Mouse (Mus musculus) skeletal muscle tissue, adult 2 months (tissue): ENCODE results near the gene Rbm28.

Experiments used
- DNase-seq: peaks from one replicate; pipeline ENCODE4 v3.0.0-alpha.2; 2012; ENCODE audit warnings: low read depth, low spot score

Rbm28 gene

DNA sequence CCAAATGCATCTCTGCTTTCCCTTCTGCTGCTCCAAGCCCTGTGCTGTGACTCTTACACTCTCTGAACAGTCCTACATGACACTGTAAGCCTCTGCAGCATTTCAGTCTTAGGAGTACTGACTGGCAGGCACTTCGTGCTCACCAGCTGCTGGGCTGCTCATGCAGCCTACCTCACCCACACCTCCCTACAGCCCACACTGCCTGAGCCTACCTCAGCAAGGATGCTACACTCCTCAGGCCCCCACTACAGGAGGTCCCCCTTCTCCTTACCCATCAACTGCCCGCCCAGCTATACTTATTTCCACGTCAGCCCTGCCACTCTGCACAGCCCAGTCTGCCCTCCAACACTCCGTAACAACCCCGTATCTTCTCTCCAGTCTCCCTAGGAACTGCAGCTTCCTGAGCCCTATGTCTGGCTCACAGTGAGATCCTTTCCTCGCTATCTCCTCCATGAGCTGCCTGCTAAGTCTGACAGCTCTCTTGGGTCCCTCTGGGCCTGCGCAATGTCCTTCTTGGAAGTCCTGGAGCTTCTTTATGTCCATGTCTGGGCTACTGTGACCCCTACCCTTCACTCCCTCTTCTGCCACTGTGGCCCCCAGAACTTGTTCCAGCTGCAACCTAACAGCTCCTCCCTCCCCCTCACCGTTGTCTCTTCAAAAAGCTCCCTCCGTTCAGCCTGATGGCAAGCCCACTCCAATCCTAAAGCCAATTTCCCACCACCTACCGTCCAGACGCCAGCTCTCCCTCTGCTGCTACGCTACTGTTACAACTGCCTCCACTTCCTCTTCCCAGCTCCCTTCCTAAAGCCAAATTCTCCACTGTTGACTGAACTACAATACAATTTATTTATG, 19.1 kb downstream of the Rbm28 start:
- no peak for DNase-seq

- DNase-seq, result no peak
Observed at GRCm38 (mm10) chr6:29144971-29145370, 19.8 kb downstream of the Rbm28 start.

GRCm38 (mm10) chr6:29143608-29144007, 21.2 kb downstream of the Rbm28 start:
- no peak for DNase-seq

DNA sequence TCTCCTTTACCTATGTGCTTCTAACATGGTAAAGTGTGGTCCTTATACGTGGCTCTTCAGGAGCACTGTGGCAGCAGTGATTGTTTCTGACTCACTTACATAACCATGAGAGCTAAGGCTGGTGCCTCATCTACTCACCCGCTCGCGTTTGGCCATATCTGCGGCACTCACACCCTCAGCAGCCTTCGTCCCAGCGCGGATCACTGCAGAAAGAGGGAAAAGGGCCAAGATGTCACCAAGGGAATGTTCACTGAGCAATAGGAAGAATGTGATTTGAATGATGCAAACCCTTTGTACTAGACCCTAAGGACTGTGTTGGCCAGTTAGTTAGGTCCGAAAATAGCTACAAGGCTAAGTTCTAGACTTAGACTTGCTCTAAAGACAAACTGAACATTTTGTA, 27.4 kb downstream of the Rbm28 start:
- DNase-seq, result peak; percentile 19

DNA sequence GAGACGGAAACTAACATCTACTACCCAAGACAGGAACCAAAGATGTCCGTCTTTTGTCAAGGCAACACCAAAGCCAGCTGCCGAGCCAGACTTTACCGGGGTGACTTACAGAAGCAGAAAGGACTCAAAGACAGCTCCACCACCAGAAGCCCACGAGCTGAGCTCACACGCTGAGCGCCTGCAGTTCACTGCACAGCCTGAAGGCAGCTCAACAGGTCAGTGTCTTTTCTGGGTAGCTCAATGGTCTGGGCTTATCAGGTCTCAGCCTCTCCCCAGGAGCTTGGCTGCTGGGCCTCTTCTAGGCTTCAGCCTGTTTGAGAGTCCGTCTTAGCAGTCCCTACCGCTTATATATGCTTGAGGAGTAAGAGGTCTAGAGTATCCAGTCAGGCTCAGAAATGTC, 31.7 kb downstream of the Rbm28 start:
- DNase-seq, result no peak

DNA sequence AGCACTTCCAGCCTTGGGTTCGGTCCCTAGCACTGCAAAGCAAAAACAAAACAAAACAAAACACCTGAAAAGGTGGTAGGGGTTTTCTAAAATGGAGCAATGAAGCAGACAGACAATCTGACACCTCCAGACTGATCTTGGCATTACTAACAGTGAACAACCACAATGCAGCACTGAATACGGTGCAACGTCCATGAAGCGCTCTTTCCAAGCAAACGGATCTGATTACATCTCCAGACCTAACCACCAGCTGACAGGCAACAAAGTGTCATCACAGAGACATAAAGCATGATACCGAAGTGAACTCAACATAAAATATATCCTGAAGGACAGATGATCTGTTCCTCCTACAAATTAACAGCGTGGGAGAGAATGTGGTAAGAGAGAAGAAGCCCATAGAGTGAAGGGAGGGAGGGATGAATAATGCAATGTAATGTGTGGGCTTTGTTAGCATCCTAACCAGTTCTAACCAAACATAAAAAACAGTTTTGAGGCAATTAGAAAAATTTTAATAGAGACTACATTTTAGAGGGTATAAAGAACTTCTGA, 37.9 kb downstream of the Rbm28 start:
- DNase-seq, result no peak

- DNase-seq, result no peak
Observed at GRCm38 (mm10) chr6:29119990-29120389, 44.8 kb downstream of the Rbm28 start.

DNA sequence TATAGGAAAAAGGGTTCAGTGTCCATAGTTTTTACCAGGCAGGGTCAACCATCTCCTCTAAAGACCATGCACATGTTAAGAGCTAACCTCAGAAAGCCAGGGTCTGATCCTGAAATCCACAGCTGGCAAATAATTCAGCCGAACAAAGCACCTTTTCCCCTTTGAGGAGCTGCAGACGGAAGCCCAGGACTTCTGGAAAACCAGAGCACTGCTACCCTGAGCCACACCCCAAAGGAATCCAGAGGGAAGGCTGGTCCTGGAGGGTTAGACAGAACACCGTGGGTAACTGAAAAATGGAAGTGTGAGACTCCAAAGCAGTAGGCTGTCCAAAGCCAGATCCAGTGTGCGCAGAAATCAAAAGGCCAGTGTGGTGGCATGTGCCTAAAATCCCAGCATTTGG, 45.8 kb downstream of the Rbm28 start:
- DNase-seq, result no peak

DNA sequence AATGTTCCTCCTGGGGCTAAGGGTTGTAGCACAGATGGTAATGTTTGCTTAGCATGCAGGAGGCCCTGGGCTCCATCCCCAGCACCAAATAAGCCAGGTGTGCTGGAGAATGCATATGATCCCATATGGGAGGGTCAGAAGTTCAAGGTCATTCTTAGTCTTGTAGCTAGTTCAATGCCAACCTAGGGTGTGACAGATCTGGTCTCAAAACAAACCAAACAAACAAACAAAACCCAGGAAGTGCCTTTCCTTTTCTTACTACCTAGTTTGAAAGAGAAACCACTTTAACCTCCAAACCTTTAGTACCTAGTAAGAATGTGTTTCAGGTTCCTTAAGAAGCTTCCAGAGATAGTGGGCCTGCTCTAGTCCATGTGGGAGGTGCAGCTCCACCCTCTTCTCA, 46.6 kb downstream of the Rbm28 start:
- DNase-seq, result no peak

- DNase-seq, result peak; percentile 89
Observed at GRCm38 (mm10) chr6:29117417-29118104, 47.2 kb downstream of the Rbm28 start.

DNA sequence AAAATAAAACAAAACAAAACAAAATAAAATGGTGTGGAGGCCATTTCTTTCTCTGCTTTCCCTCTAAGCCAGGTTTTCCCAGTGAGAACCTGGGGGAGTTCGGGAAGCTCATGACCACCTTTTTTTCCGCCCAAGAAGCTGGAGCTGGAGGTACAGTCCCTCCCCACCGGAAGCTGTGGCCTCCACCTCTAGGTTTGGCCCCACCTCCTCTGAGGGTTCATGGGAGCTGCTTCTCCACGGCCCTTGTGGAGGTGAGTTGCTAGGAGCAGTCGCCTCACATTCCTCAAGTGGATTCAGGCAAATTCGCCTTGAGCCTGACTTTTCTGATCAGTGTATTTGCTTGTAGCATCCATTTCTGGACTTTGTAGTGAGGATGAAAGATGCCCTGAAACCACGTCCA, 49.0 kb downstream of the Rbm28 start:
- no peak for DNase-seq

- no peak for DNase-seq
Observed at GRCm38 (mm10) chr6:29111501-29111900, 53.3 kb downstream of the Rbm28 start.

- no peak for DNase-seq
Observed at GRCm38 (mm10) chr6:29108376-29108775, 56.4 kb downstream of the Rbm28 start.

- DNase-seq, result no peak
Observed at GRCm38 (mm10) chr6:29101248-29101864, 63.5 kb downstream of the Rbm28 start.

GRCm38 (mm10) chr6:29100423-29100822, 64.4 kb downstream of the Rbm28 start:
- no peak for DNase-seq

DNA sequence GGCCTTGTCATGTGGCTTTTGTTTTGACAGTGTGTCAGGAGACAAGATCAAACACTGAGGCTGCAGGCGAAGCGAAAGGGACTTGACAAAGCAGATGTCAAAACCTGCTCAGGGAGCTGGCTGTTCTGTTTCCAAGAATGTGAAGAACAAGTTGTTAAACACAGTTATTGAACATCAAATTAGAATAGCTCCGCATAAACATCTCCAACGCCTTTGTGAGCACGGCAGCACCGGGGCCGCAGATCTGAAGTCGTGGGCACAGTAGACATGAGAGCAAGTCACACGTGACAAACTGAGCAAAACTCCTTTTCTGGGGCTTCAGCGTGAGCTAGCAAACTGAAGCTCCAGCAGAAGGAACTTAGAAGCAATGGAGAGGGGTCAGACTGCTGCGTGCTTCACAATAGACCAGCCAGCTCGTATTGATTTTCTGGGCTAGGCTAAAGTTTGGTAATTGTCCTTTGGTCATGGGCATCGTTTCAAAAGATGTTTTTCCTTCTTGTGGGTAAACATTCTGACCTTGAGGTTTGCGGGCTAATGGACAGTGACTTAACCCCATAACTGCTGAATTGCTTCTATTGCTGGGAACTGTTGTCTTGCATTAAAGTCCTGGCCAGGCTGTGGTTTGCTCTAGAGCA, 65.2 kb downstream of the Rbm28 start:
- no peak for DNase-seq

DNA sequence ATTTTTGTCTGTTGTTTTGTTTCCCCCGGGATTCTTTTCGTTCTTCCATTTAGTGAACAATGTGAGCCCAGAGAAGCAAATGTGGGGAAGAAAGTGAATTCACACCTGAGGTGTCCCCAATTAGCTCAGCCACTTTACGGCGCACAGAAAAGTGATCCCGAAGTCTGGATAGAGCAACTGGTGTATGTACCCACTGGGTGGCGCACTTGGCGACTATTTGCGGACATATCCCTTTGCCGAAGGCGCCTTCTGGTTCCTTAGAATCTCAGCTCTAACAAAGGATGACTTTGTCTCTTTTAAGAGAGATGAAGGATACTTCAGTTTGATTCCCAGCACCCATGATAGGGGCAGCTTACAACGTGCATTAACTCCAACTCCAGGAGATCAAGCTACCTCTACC, 71.9 kb downstream of the Rbm28 start:
- no peak for DNase-seq

DNA sequence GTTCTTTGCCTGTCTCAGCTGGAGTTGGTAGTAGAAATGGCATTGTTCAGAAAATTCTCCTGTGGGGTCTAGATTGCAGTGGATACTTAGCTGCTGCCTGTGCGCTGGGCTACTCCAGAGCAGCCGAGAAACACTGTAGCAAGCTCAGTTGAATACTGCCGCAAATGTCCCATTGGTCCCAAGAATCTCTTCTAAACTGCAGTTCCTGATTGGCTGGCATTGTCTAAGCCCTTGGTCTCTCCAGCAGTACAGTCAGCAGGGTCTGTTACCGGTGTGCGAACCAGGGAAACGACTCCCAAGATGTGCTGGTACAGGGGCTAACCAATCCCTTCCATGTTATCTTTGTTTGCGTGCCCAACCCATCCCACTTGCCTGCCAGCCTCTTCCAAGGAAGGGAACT, 72.6 kb downstream of the Rbm28 start:
- no peak for DNase-seq

- DNase-seq, result peak; percentile 74
Observed at GRCm38 (mm10) chr6:29087921-29088709, 76.7 kb downstream of the Rbm28 start.

DNA sequence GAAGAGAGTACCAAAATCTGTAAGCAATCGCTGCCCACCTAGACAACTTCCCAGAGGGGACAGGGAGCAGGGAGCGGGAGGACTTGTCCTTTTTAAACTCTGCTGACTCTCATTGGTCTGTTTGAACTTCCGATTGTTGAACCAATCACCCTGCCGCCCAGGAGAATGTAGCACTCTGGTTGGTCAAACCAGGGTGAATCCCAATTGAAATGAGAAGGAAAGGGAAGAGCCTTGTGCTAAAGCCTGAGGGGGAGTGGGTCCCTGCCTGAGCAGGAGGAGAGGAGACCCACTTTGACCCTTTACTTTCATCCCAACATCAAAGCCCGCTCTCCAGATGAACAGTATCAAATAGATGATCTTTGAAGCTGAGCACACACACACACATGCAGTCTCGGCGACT, 80.4 kb downstream of the Rbm28 start:
- DNase-seq, result no peak

GRCm38 (mm10) chr6:29082776-29083354, 81.9 kb downstream of the Rbm28 start:
- no peak for DNase-seq
